Mouse (Mus musculus): ENCODE results near the gene Awat2. TPM values are rescaled to one million over a fixed set of nuclear protein-coding genes. Genes with fewer than 3 reads are reported as not detected.

Awat2 gene
- polyA plus RNA-seq, 1 experiment from 2014 or later, result 0.45 TPM

DNA sequence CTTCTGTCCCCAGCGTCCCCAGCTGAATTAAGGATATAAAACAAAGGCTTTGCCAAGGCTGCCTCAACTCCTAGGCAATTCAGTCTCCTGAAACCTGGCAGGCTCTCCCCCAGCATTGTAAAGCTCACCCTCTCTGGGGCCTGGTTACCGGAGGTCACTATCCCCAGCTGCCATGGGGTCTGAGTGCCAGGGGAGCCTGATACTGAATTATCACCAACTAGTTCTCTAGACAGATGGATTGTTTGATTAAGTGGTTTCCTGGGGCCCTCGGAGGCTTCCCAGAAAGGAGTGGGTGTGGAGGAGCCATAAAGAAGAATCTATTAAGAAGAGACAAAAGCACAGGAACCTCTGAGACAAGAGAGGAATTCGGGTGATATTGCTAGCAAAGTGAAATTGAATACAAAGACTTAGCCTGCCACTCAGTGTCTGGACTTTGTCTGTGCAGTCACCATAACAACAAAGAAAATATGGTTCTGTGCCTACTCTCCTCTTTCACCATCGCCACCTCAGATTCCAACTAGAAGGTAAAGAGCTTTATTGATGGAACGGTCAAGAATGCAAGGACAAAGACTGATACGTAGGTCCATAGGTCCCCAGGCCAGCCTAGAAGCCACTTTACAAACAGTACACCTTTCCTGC, 48.2 kb downstream of the Awat2 start:
- peak; percentile 85 for ATAC-seq
- H3K4me1 ChIP-seq, result peaks cover 14% of the 10 kb centered on the region
- no peak overlapping the region for H3K4me3 ChIP-seq

GRCm38 (mm10) chrX:100392304-100392703, 50.2 kb downstream of the Awat2 start:
- H3K27me3 ChIP-seq (replicated peaks), result peaks cover 7% of the 10 kb centered on the region; the same call in 1 of the 2 replicates
- no peak overlapping the region for H3K9ac ChIP-seq
- no peak for ATAC-seq
- peaks cover 14% of the 10 kb centered on the region for H3K4me1 ChIP-seq
- WGBS (ENCODE audit: insufficient replicate concordance), result 20% methylated on average over 6 of the region's 6 CpGs
- H3K27ac ChIP-seq, result no peak overlapping the region
- H3K4me2 ChIP-seq, result no peak overlapping the region
- H3K9me3 ChIP-seq (replicated peaks), result no peaks in the 10 kb centered on the region
- H3K36me3 ChIP-seq, result no peaks in the 10 kb centered on the region
- no peak overlapping the region for H3K4me3 ChIP-seq

More for the DNA sequence above, 48.2 kb downstream of the Awat2 start:
- 59% methylated on average over 7 of the region's 7 CpGs for WGBS (ENCODE audit: insufficient replicate concordance)
- Histone ChIP-seq H3K27me3 (replicated peaks) (peaks cover 7% of the 10 kb centered on the region; the same call in 1 of the 2 replicates), H3K4me2 (peak overlapping the region; percentile 35), H3K36me3 (no peaks in the 10 kb centered on the region), H3K27ac (no peak overlapping the region), H3K9ac (no peak overlapping the region), H3K9me3 (replicated peaks) (no peaks in the 10 kb centered on the region)

GRCm38 (mm10) chrX:100389887-100390286, 52.6 kb downstream of the Awat2 start:
- H3K27me3 ChIP-seq (replicated peaks), result 0 out of 2 replicates have a peak, but pooled peaks cover 7% of the 10 kb centered on the region
- H3K9me3 ChIP-seq (replicated peaks), result no peaks in the 10 kb centered on the region
- no peak overlapping the region for H3K4me3 ChIP-seq
- no peak overlapping the region for H3K27ac ChIP-seq
- no peak overlapping the region for H3K4me2 ChIP-seq
- ATAC-seq, result no peak
- no peaks in the 10 kb centered on the region for H3K36me3 ChIP-seq
- WGBS (ENCODE audit: insufficient replicate concordance), result 63% methylated on average over 1 of the region's 1 CpGs
- peaks cover 7% of the 10 kb centered on the region for H3K4me1 ChIP-seq
- H3K9ac ChIP-seq, result no peak overlapping the region

DNA sequence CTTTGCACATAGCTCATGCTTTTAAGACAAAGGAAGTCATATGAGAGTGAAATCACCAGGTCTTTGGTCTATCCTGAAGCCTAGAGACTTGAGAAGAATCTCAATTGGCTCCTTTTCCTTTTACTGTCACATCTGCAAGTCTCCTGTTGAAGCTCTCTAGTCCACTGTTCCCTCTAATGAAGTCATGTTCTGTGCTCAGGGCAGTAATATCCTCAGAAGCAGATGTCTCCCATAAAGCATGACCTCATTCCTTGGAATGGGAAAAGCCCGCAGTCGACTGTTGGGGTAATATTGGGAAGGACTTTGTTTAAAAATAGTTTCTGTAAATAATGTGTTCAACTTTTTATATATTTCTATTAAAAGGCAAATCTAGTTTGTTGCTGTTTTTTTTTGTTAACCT, 85.5 kb downstream of the Awat2 start:
- no peak overlapping the region for H3K4me3 ChIP-seq
- no peak overlapping the region for H3K4me2 ChIP-seq
- H3K36me3 ChIP-seq, result no peaks in the 10 kb centered on the region
- no peaks in the 10 kb centered on the region for H3K4me1 ChIP-seq
- H3K9me3 ChIP-seq (replicated peaks), result no peaks in the 10 kb centered on the region
- H3K27ac ChIP-seq, result no peak overlapping the region
- H3K27me3 ChIP-seq (replicated peaks), result no peaks in the 10 kb centered on the region
- no peak for ATAC-seq
- 73% methylated on average over 2 of the region's 2 CpGs for WGBS (ENCODE audit: insufficient replicate concordance)
- no peak overlapping the region for H3K9ac ChIP-seq

MicroRNAs encoded within 50 kb of the gene (microRNA counts, 519-probe panel; counts per million panel counts)
- 582 counts per million, percentile 70 among the panel's probes with 10 or more counts for microRNA mmu-miR-676

Small RNA genes within 50 kb of the gene (microRNA-seq; reads per million reads assigned to microRNA genes)
- 493 reads per million, percentile 67 among the genes with 10 or more reads in this experiment for gene Mir676

Other genes starting within 250 kb of the Awat2 start
- not detected in 2 replicates for gene Otud6a, start 13.7 kb downstream of the Awat2 start, polyA plus RNA-seq (2016; fragmentation: Nextera tagmentation; extraction: Ambion mirVana)
- 19.0 and 21.0 TPM in 2 replicates for gene Igbp1, start 51.6 kb upstream of the Awat2 start, polyA plus RNA-seq (2016; fragmentation: Nextera tagmentation; extraction: Ambion mirVana)
- not detected in 2 replicates for gene Dgat2l6, start 82.1 kb upstream of the Awat2 start, polyA plus RNA-seq (2016; fragmentation: Nextera tagmentation; extraction: Ambion mirVana)
- not detected in 2 replicates for gene Awat1, start 129.5 kb upstream of the Awat2 start, polyA plus RNA-seq (2016; fragmentation: Nextera tagmentation; extraction: Ambion mirVana)
- gene P2ry4, start 152.2 kb upstream of the Awat2 start, polyA plus RNA-seq (2016; fragmentation: Nextera tagmentation; extraction: Ambion mirVana), result 0.07 and 0.10 TPM in 2 replicates
- not detected in 2 replicates for gene Arr3, start 162.8 kb upstream of the Awat2 start, polyA plus RNA-seq (2016; fragmentation: Nextera tagmentation; extraction: Ambion mirVana)
- 29.2 and 31.8 TPM in 2 replicates for gene Kif4, start 183.0 kb upstream of the Awat2 start, polyA plus RNA-seq (2016; fragmentation: Nextera tagmentation; extraction: Ambion mirVana)
- 67.4 and 70.5 TPM in 2 replicates for gene Pdzd11, start 183.9 kb upstream of the Awat2 start, polyA plus RNA-seq (2016; fragmentation: Nextera tagmentation; extraction: Ambion mirVana)